Mouse (Mus musculus) MEL (cell line): Measurements from ENCODE around the gene Cyb5d2. TPM values are rescaled to one million over a fixed set of nuclear protein-coding genes. Genes with fewer than 3 reads are reported as not detected.

Experiments used
- DNase-seq: peaks from one replicate; pipeline ENCODE4 v3.0.0; 2011; ENCODE audit warnings: low read depth, low spot score
- H3K27ac ChIP-seq: 2 replicates; pipeline ENCODE4 v1.5.1; 2012; ENCODE audit warnings: low read depth, mild to moderate bottlenecking, control low read depth, low read length, moderate library complexity; ENCODE audit not compliant: control insufficient read depth
- H3K27me3 ChIP-seq, 2 experiments: fragments of 150-350 bp in 1 of 2; sonication (generic) in 1 of 2; 2 replicates each; pipeline ENCODE4 v1.6.1; 2012; ENCODE audit warnings: low read length in 2 of 2, mild to moderate bottlenecking in 2 of 2, improper control_type of control experiment in 1 of 2, moderate library complexity in 1 of 2; ENCODE audit not compliant: insufficient read depth in 2 of 2, control insufficient read depth in 1 of 2
- H3K36me3 ChIP-seq, 2 experiments: 2 replicates each; pipeline ENCODE4 v1.6.1; 2012 to 2014; ENCODE audit warnings: low read length in 2 of 2, improper control_type of control experiment in 1 of 2, inconsistent platforms in 1 of 2, mild to moderate bottlenecking in 1 of 2; ENCODE audit not compliant: insufficient read depth in 2 of 2, control insufficient read depth in 1 of 2
- H3K4me1 ChIP-seq, 2 experiments: fragments of 150-350 bp in 1 of 2; sonication (generic) in 1 of 2; 2 replicates each; pipeline ENCODE4 v1.6.1; 2012; ENCODE audit warnings: low read length in 2 of 2, improper control_type of control experiment in 1 of 2, mild to moderate bottlenecking in 1 of 2; ENCODE audit not compliant: insufficient read depth in 2 of 2, control insufficient read depth in 1 of 2
- H3K4me3 ChIP-seq, 2 experiments: fragments of 150-350 bp in 1 of 2; sonication (generic) in 1 of 2; 2 replicates each; pipeline ENCODE4 v1.5.1; 2012; ENCODE audit warnings: low read depth in 2 of 2, low read length in 2 of 2, mild to moderate bottlenecking in 2 of 2, moderate library complexity in 2 of 2, control low read depth in 1 of 2, improper control_type of control experiment in 1 of 2; ENCODE audit not compliant: control insufficient read depth in 1 of 2, insufficient read depth in 1 of 2
- H3K79me2 ChIP-seq: 2 replicates; pipeline ENCODE4 v1.6.1; 2012; ENCODE audit warnings: mild to moderate bottlenecking, low read length, moderate library complexity; ENCODE audit not compliant: control insufficient read depth, poor library complexity, insufficient read depth
- H3K9ac ChIP-seq: 2 replicates; pipeline ENCODE4 v1.6.1; 2012; ENCODE audit warnings: low read depth, mild to moderate bottlenecking, control low read depth, low read length, moderate library complexity; ENCODE audit not compliant: control insufficient read depth, poor library complexity, severe bottlenecking
- H3K9me3 ChIP-seq: fragments of 150-350 bp; sonication (generic); replicated peaks from 2 replicates; pipeline ENCODE4 v1.6.1; 2012; ENCODE audit warnings: mild to moderate bottlenecking, low read length, improper control_type of control experiment, moderate library complexity; ENCODE audit not compliant: insufficient read depth
- BHLHE40 ChIP-seq: IDR thresholded peaks from 2 replicates; pipeline ENCODE4 v1.6.1; 2012; ENCODE audit warnings: low read depth, mild to moderate bottlenecking, inconsistent platforms, low read length, improper control_type of control experiment, borderline replicate concordance
- CHD1 ChIP-seq: IDR thresholded peaks from 2 replicates; pipeline ENCODE4 v1.6.1; 2012; ENCODE audit warnings: low read depth, mild to moderate bottlenecking, inconsistent platforms, low read length, improper control_type of control experiment
- E2F4 ChIP-seq: IDR thresholded peaks from 2 replicates; pipeline ENCODE4 v1.6.1; 2011; ENCODE audit warnings: low read depth, low read length, improper control_type of control experiment, borderline replicate concordance
- MAFK ChIP-seq: IDR thresholded peaks from 2 replicates; pipeline ENCODE4 v1.6.1; 2011; ENCODE audit warnings: low read depth, mild to moderate bottlenecking, low read length, improper control_type of control experiment, borderline replicate concordance
- MAZ ChIP-seq: IDR thresholded peaks from 2 replicates; pipeline ENCODE4 v1.6.1; 2012; ENCODE audit warnings: low read depth, mild to moderate bottlenecking, inconsistent platforms, low read length, improper control_type of control experiment
- MEF2A ChIP-seq: IDR thresholded peaks from 2 replicates; pipeline ENCODE4 v1.6.1; 2014; ENCODE audit warnings: low read depth, mild to moderate bottlenecking, inconsistent platforms, low read length, improper control_type of control experiment; ENCODE audit not compliant: poor library complexity, insufficient replicate concordance, severe bottlenecking; ENCODE audit errors: extremely low read depth
- MYB ChIP-seq: IDR thresholded peaks from 2 replicates; pipeline ENCODE4 v1.6.1; 2011; ENCODE audit warnings: mild to moderate bottlenecking, low read depth, low read length, improper control_type of control experiment
- NELFE ChIP-seq: IDR thresholded peaks from 2 replicates; pipeline ENCODE4 v1.6.1; 2011; ENCODE audit warnings: low read depth, low read length, improper control_type of control experiment
- NRF1 ChIP-seq: IDR thresholded peaks from 2 replicates; pipeline ENCODE4 v1.6.1; 2014; ENCODE audit warnings: low read depth, mild to moderate bottlenecking, inconsistent platforms, low read length, improper control_type of control experiment, moderate library complexity; ENCODE audit not compliant: poor library complexity, insufficient read depth, severe bottlenecking
- POLR2A ChIP-seq, 2 experiments: IDR thresholded peaks; 2 replicates each; pipeline ENCODE4 v1.6.1; 2011 to 2012; ENCODE audit warnings: low read length in 2 of 2, mild to moderate bottlenecking in 2 of 2, control low read depth in 1 of 2, improper control_type of control experiment in 1 of 2, low read depth in 1 of 2, moderate library complexity in 1 of 2; ENCODE audit not compliant: control insufficient read depth in 1 of 2, insufficient read depth in 1 of 2, poor library complexity in 1 of 2
- POLR2AphosphoS5 ChIP-seq: IDR thresholded peaks from 2 replicates; pipeline ENCODE4 v1.6.1; 2012; ENCODE audit warnings: low read depth, borderline replicate concordance, mild to moderate bottlenecking, inconsistent platforms, low read length, moderate library complexity, mixed read lengths
- SIN3A ChIP-seq: IDR thresholded peaks from 2 replicates; pipeline ENCODE4 v1.6.1; 2012; ENCODE audit warnings: low read length, improper control_type of control experiment, inconsistent platforms
- UBTF ChIP-seq: IDR thresholded peaks from 2 replicates; pipeline ENCODE4 v1.6.1; 2012; ENCODE audit warnings: low read depth, mild to moderate bottlenecking, inconsistent platforms, low read length, improper control_type of control experiment, moderate library complexity, borderline replicate concordance; ENCODE audit not compliant: insufficient read depth
- USF2 ChIP-seq, 2 experiments: IDR thresholded peaks; 2 replicates each; pipeline ENCODE4 v1.6.1; 2011 to 2012; ENCODE audit warnings: improper control_type of control experiment in 2 of 2, low read length in 2 of 2, borderline replicate concordance in 1 of 2, inconsistent platforms in 1 of 2, low read depth in 1 of 2, mild to moderate bottlenecking in 1 of 2; ENCODE audit not compliant: insufficient read depth in 1 of 2
- ZC3H11A ChIP-seq: IDR thresholded peaks from 2 replicates; pipeline ENCODE4 v1.6.1; 2012; ENCODE audit warnings: low read depth, mild to moderate bottlenecking, inconsistent platforms, low read length, improper control_type of control experiment
- ZKSCAN1 ChIP-seq: IDR thresholded peaks from 2 replicates; pipeline ENCODE4 v1.6.1; 2012; ENCODE audit warnings: low read depth, mild to moderate bottlenecking, inconsistent platforms, low read length, improper control_type of control experiment, moderate library complexity
- ZMIZ1 ChIP-seq: IDR thresholded peaks from 2 replicates; pipeline ENCODE4 v1.6.1; 2012; ENCODE audit warnings: low read depth, mild to moderate bottlenecking, inconsistent platforms, low read length, improper control_type of control experiment, moderate library complexity
- polyA plus RNA-seq, 2 experiments: library from polyadenylated mRNA; stranded (reverse) in 1 of 2; unstranded in 1 of 2; fragments of >175 nt in 1 of 2; fragments of >200 nt in 1 of 2; gene quantifications; 2 replicates each; pipeline versions ENCODE4 v1.2.1 to v1.2.4; 2012; ENCODE audit warnings: low replicate concordance in 2 of 2, low read depth in 1 of 2; ENCODE audit not compliant: insufficient read length in 2 of 2, insufficient read depth in 1 of 2, missing spikeins in 1 of 2
- total RNA-seq: library from RNA; depleted of rRNA; stranded (reverse); fragments of 300-350 nt; gene quantifications from 2 replicates; pipeline ENCODE4 v1.2.3, GENCODE M21; 2012

Gene Cyb5d2
- total and polyA plus RNA-seq, 3 experiments = 4.6 to 7.2 TPM; not detected in 1

DNA sequence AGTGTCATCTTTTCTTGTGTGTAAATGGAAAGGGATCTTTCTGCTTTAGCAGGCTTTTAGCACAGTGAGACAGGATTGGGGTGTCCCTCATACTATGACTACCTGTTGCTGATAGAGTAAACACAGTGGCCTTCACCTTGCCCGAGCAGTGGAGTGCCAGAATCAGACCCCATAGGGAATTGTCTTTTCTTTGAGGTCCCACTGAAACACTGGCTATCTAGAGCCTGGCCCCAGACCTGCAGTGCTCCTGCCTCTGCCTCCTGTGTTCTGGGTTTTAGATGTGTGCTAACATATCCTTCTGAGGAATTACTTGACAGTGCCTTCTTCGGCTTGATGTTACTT, 60.5 kb downstream of the Cyb5d2 start:
- peaks cover 8% of the 10 kb centered on the region for H3K79me2 ChIP-seq
- peaks cover 3 to 7% of the 10 kb centered on the region in 2 experiments; a peak in 2 of 4 replicates for H3K4me1 ChIP-seq
- no peak overlapping the region; a peak in 1 of 4 replicates for H3K4me3 ChIP-seq
- no peak for DNase-seq
- H3K9ac ChIP-seq = peak overlapping the region; percentile 50
- H3K9me3 ChIP-seq = no peaks in the 10 kb centered on the region
- TF ChIP-seq POLR2A (IDR thresholded peaks at IDR 0.05; ENCODE audit: control insufficient read depth in 1 of 2, insufficient read depth in 1 of 2, low read depth in 1 of 2, low read length in 2 of 2, poor library complexity in 1 of 2) (0 out of 4 replicates have a peak, but pooled peaks of 1 of the 2 experiments have one; percentile 0), ZMIZ1 (no peak), BHLHE40 (no peak), CHD1 (no peak), SIN3A (0 out of 2 replicates have a peak, but pooled peaks have one; percentile 38), MAZ (no peak), ZC3H11A (no peak)
- H3K27me3 ChIP-seq = no peaks in the 10 kb centered on the region
- H3K27ac ChIP-seq = peak overlapping the region; percentile 50
- peaks cover 23 to 59% of the 10 kb centered on the region in 2 experiments for H3K36me3 ChIP-seq

DNA sequence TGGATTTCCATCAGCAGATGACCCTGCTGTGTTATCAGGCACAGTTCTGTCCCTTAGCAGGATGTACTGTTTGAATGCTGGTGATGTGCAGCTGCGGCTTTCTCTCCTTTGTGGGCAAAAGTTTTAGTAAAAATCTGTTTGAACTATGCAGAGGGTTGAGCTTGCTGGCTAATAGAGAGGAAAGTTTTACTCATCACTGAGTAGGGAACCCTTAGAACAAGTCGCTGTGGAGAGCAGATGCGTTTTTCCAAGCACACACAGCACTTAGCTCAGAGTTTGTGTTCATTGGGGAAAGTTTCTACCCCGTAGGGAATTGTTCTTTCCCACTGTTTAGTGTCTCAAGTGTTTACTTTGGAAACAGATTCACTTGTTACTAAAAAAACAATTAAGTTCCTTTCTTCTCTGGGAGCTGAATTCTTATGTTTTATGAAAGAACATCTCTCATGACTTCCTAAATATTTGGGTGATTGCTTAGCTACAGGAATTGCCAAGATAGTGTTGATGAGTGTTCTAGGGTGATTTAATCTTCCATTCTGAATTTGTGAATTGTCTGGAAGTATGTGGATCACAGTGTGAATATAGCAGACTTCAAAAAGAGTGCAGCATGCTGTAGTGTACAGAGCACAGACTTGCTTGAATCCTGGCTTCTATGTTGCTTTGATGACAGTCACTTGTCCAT, 61.0 kb downstream of the Cyb5d2 start:
- H3K4me1 ChIP-seq = peaks cover 3 to 7% of the 10 kb centered on the region in 2 experiments; a peak in 2 of 4 replicates
- H3K27ac ChIP-seq = peak overlapping the region; percentile 50
- H3K79me2 ChIP-seq = peaks cover 8% of the 10 kb centered on the region
- H3K36me3 ChIP-seq = peaks cover 23 to 57% of the 10 kb centered on the region in 2 experiments
- DNase-seq = no peak
- no peaks in the 10 kb centered on the region for H3K27me3 ChIP-seq
- H3K9ac ChIP-seq = peak overlapping the region; percentile 50
- no peak for TF ChIP-seq E2F4
- TF ChIP-seq POLR2AphosphoS5 = no peak
- TF ChIP-seq NRF1 = peak; percentile 22; the same call in 1 of the 2 replicates
- TF ChIP-seq MYB = no peak
- no peak for TF ChIP-seq MEF2A
- no peak for TF ChIP-seq ZC3H11A
- TF ChIP-seq SIN3A = peak; percentile 70
- 0 out of 4 replicates have a peak, but pooled peaks of 1 of the 2 experiments have one; percentile 0 for TF ChIP-seq POLR2A (IDR thresholded peaks at IDR 0.05; ENCODE audit: control insufficient read depth in 1 of 2, insufficient read depth in 1 of 2, low read depth in 1 of 2, low read length in 2 of 2, poor library complexity in 1 of 2)
- TF ChIP-seq UBTF = no peak
- TF ChIP-seq ZKSCAN1 = no peak
- no peak for TF ChIP-seq USF2 (IDR thresholded peaks at IDR 0.05; ENCODE audit: borderline replicate concordance in 1 of 2, insufficient read depth in 1 of 2, low read depth in 1 of 2, low read length in 2 of 2)
- no peak for TF ChIP-seq MAFK
- no peak for TF ChIP-seq NELFE
- TF ChIP-seq, all 39 proteins: peak for 3
- Histone ChIP-seq H3K9me3 (no peaks in the 10 kb centered on the region), H3K4me3 (peak overlapping the region in 1 of 2 experiments; percentile 25; a peak in 2 of 4 replicates)
